Mouse (Mus musculus) small intestine, adult 2 months (tissue): Measurements from ENCODE around the gene Fam189a1. TPM values are rescaled to one million over a fixed set of nuclear protein-coding genes. Genes with fewer than 3 reads are reported as not detected.
A peak's percentile ranks its signal among the peaks of the same experiment; 100 is the strongest.

Experiments
- H3K27ac ChIP-seq: fragments of 200-500 bp; 2 replicates; pipeline ENCODE4 v1.5.1; 2012; ENCODE audit warnings: low read depth, low read length, control low read depth, inconsistent platforms; ENCODE audit not compliant: insufficient read depth
- H3K27me3 ChIP-seq: fragments of 200-500 bp; 2 replicates; pipeline ENCODE4 v1.6.1; 2012; ENCODE audit warnings: mild to moderate bottlenecking, moderate library complexity, low read length, inconsistent platforms; ENCODE audit not compliant: control insufficient read depth, insufficient read depth
- H3K36me3 ChIP-seq: fragments of 200-500 bp; 2 replicates; pipeline ENCODE4 v1.6.1; 2012; ENCODE audit warnings: mild to moderate bottlenecking, low read length, control low read depth, inconsistent platforms; ENCODE audit not compliant: control insufficient read depth, insufficient read depth
- H3K4me1 ChIP-seq: fragments of 200-500 bp; 2 replicates; pipeline ENCODE4 v1.6.1; 2012; ENCODE audit warnings: low read length, inconsistent platforms, mixed read lengths; ENCODE audit not compliant: control insufficient read depth, insufficient read depth, insufficient read length
- H3K4me3 ChIP-seq: fragments of 200-500 bp; 2 replicates; pipeline ENCODE4 v1.5.1; 2012; ENCODE audit warnings: low read depth, mild to moderate bottlenecking, control low read depth, inconsistent platforms, low read length, moderate library complexity
- CTCF ChIP-seq: fragments of 200-500 bp; IDR thresholded peaks from 2 replicates; pipeline ENCODE4 v1.5.1; 2012; ENCODE audit warnings: low read depth, mild to moderate bottlenecking, control low read depth, inconsistent platforms, low read length, moderate library complexity, mixed read lengths; ENCODE audit not compliant: insufficient replicate concordance, insufficient read length; ENCODE audit errors: extremely low read depth
- POLR2A ChIP-seq: fragments of 200-500 bp; IDR thresholded peaks from 2 replicates; pipeline ENCODE4 v1.6.1; 2012; ENCODE audit warnings: low read depth, mild to moderate bottlenecking, control low read depth, inconsistent platforms, low read length, moderate library complexity
- WGBS: fragments of 180-500 bp; shearing (Covaris S2); methylation state at CpG from one replicate; pipeline ENCODE4 v1.1.7; 2018; 5-methylcytosine and 5-hydroxymethylcytosine counted together
- polyA plus RNA-seq: library from polyadenylated mRNA; depleted of rRNA; stranded (reverse); fragments of >200 nt; gene quantifications from 2 replicates; pipeline ENCODE4 v1.2.3, GENCODE M21; 2012

Fam189a1 gene
- polyA plus RNA-seq, 1 experiment, result 4.3 TPM

DNA sequence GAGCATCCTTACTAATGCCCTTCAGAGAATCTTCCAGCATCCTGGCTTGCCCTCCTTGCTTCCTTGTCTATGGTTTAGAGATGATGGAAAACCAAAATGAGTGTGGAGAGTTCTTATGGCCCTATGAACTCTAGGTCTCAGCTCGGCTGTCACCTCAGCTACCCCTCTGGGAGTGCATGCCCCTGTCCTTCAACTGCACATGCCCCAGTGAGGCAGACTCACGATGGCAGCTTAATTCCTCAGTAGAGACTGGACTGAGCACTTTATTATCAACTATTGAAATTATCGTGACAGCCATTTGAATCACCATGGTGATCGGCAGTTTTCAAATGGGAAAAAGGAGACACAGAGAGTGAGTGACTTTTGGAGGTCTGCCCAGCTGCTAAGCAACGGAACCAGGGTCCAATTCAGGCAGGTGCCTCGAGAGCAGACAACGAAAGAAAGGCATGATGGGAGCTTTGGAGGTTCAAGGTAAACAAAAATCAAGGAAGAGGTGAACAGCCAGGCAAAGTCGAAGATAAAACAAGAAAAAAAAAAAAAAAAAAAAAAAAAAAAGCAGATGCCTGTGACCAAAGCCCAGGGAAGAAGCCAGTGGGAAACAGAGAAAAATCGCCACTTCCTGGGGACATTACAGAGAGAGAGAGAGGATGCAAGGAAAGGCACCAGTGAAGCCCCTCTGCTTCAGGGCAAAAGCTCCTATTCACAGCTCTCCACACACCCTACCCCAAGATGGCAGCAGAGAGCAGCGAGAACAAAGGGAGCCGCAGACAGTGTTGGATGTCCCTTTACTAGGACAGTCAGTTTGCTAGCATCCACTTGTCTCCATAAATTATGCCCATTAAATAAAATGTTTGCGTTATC lies 206.2 kb downstream of the Fam189a1 start:
- Histone ChIP-seq H3K27me3 (no peaks in the 10 kb centered on the region), H3K4me1 (no peaks in the 10 kb centered on the region), H3K36me3 (no peaks in the 10 kb centered on the region), H3K4me3 (no peak overlapping the region), H3K27ac (no peak overlapping the region)
- TF ChIP-seq POLR2A, result no peak
- peak; percentile 57; the same call in 1 of the 2 replicates for TF ChIP-seq CTCF
- 18% methylated on average over 12 of the region's 12 CpGs for WGBS

DNA sequence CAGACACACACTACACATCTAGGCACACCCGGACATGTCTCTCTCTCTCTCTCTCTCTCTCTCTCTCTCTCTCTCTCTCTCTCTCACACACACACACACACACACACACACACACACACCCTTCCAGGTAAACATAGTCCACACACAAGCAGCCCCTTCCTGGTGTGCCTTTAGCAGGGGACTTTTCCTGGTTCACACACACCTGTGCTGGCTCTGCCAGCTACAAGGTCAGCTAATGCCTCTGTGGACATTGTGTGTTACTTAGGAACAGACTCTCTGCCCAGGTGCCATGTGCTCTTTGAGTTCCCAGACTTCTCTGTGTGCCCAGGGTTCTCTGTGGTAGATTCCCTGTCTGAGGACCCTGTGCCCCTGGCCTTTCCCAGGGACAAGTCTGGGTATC lies 206.9 kb downstream of the Fam189a1 start:
- H3K36me3 ChIP-seq, result no peaks in the 10 kb centered on the region
- no peaks in the 10 kb centered on the region for H3K27me3 ChIP-seq
- WGBS, result 14% methylated on average over 1 of the region's 1 CpGs
- no peak overlapping the region for H3K4me3 ChIP-seq
- TF ChIP-seq POLR2A, result no peak
- TF ChIP-seq CTCF, result no peak
- no peak overlapping the region for H3K27ac ChIP-seq
- no peaks in the 10 kb centered on the region for H3K4me1 ChIP-seq

DNA sequence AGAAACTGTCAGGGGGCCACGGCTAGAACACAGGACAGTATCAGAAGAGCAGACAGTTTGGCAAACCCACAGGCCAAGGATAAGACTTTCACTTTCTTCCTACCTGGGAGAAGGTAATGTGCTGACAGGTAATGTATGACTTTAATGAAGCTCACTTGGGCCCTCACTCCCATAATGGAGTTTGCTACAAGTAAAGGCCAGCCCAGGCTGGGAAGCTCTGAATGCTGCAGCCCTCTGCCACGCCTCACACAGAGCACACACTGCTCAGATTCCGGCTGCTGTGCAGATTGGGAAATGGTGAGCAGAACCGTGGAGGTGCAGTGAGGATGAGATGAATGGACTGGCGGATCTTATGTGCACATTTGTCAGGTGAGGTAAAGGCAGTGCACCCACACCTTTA lies 211.7 kb downstream of the Fam189a1 start:
- Histone ChIP-seq H3K4me1 (no peaks in the 10 kb centered on the region), H3K36me3 (no peaks in the 10 kb centered on the region), H3K4me3 (no peak overlapping the region), H3K27me3 (no peaks in the 10 kb centered on the region), H3K27ac (no peak overlapping the region)
- TF ChIP-seq CTCF (no peak), POLR2A (no peak)
- 54% methylated on average over 5 of the region's 5 CpGs for WGBS

DNA sequence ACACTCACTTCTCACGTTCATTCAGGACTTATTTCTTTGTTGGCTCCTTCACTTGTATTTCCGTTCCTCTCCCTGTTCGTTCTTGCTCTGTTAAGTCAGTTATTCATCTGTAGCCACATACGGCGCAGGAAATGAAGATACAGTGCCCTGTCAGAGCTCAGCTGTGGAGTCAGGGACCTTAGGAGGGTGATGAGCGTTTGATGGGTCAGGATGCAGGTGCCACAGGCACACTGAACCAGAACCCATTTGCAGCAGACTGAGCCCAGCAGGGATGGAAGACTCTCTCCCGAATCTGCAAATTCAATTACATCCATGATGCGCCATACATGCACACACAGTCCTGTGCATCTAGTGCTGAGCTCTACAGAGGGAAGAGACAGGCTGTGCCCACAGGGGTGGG lies 212.2 kb downstream of the Fam189a1 start:
- no peaks in the 10 kb centered on the region for H3K4me1 ChIP-seq
- no peak overlapping the region for H3K4me3 ChIP-seq
- no peak overlapping the region for H3K27ac ChIP-seq
- TF ChIP-seq POLR2A (no peak), CTCF (no peak)
- H3K36me3 ChIP-seq, result no peaks in the 10 kb centered on the region
- no peaks in the 10 kb centered on the region for H3K27me3 ChIP-seq
- WGBS, result 89% methylated on average over 8 of the region's 8 CpGs

DNA sequence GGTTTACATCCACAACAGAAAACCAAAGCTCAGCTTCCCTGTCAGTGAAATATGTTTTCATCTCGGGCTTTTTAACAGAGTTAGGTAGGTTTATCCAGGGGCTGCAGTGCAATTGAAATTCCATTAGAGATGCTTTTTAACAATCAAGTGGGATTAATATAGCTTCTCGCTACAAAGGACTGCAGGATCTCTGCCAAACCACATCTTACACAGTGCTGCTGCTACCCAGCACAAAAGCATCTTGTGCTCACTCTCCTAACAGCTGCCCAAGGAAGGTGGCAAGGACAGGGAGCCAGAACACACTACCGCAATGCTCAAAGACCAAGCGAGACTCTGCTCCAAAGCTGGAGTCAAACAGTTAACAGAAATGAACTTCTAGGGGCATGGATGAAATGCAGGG lies 219.4 kb downstream of the Fam189a1 start:
- 78% methylated on average over 4 of the region's 4 CpGs for WGBS

DNA sequence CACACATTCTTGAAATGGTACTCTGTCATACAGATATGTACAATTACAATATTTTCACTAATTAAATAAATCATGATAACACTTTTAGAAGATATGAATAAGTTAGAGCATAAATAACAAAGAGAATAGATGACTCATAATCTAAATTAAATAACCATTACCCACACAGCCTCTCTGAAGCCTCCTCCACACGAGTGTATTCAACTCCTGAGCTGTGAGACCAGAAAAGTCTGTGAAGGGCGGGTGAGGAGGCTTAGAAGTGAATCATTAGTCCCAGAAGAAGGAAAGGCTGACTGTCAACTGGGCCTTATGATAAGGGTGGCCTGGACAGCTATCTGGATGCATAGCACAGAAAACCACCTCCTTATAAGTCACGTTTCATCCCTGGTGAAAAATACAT lies 222.3 kb downstream of the Fam189a1 start:
- 44% methylated on average over 3 of the region's 3 CpGs for WGBS
- Histone ChIP-seq H3K27ac (no peak overlapping the region), H3K4me1 (no peaks in the 10 kb centered on the region), H3K4me3 (no peak overlapping the region), H3K36me3 (no peaks in the 10 kb centered on the region), H3K27me3 (no peaks in the 10 kb centered on the region)
- TF ChIP-seq CTCF, result no peak
- TF ChIP-seq POLR2A, result no peak

More for the DNA sequence above, 219.4 kb downstream of the Fam189a1 start:
- Histone ChIP-seq H3K36me3 (no peaks in the 10 kb centered on the region), H3K27me3 (no peaks in the 10 kb centered on the region), H3K4me3 (no peak overlapping the region), H3K4me1 (no peaks in the 10 kb centered on the region), H3K27ac (no peak overlapping the region)
- TF ChIP-seq CTCF (no peak), POLR2A (no peak)

DNA sequence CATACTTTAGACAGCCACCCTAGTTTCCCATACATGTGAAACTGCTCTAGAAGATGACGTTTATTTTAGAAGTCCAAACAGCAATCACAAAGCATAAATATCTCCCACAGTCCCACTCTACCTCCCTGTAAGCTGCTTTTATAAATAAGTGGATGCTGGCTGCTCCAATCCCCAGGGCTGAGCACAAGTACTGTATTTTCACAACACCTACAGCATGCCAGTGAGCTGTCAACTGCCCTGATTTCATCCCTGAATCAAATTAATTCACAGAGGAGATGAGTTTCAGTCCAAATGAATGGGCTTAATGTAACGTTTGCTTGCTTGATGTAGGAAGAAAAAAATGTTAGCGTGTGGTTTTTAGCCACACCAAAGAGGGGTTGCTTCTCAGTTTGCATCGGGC lies 225.4 kb downstream of the Fam189a1 start:
- Histone ChIP-seq H3K27ac (no peak overlapping the region), H3K36me3 (no peaks in the 10 kb centered on the region), H3K4me3 (no peak overlapping the region), H3K27me3 (no peaks in the 10 kb centered on the region), H3K4me1 (no peaks in the 10 kb centered on the region)
- TF ChIP-seq POLR2A (no peak), CTCF (no peak)
- 71% methylated on average over 4 of the region's 4 CpGs for WGBS

DNA sequence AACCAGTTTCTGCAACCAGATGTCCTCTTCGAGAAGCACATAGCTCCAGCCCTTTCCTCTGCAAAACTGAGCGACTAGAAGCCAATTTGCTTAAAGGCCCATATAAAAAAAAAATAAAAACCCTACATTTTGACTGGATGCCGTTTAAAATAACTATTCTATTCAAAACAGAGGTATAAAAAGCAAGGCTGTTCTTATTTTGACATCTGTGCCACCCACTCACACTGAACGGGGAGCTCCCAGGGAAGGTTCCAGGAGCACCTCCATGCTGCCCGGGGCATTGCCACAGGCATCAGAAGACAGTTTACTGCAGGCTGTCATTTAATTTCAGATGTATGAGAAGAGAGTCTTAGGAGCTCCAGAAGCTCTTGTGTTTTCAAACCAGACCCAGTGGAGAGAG lies 232.5 kb downstream of the Fam189a1 start:
- Histone ChIP-seq H3K36me3 (no peaks in the 10 kb centered on the region), H3K27me3 (no peaks in the 10 kb centered on the region), H3K27ac (no peak overlapping the region), H3K4me3 (no peak overlapping the region), H3K4me1 (no peaks in the 10 kb centered on the region)
- no peak for TF ChIP-seq CTCF
- TF ChIP-seq POLR2A, result no peak
- 80% methylated on average over 5 of the region's 5 CpGs for WGBS
